Mouse (Mus musculus) hindbrain, embryonic 11.5 days (tissue): ENCODE measurements around the gene Uqcr11. TPM values are rescaled to one million over a fixed set of nuclear protein-coding genes. Genes with fewer than 3 reads are reported as not detected.
A peak's percentile ranks its signal among the peaks of the same experiment; 100 is the strongest.

Experiments
- ATAC-seq: fragments of 200-750 bp; cut with Nextera tagmentation; 2 replicates; pipeline ENCODE4 v1.8.0; 2017; ENCODE audit warnings: mild to moderate bottlenecking, moderate TSS enrichment, moderate library complexity; ENCODE audit not compliant: low FRiP score
- DNase-seq: peaks from one replicate; pipeline ENCODE4 v3.0.0-alpha.2; 2015; ENCODE audit warnings: low spot score
- H3K27ac ChIP-seq: fragments of 300-500 bp; sonication (generic); 2 replicates; pipeline ENCODE4 v1.5.1; 2014; ENCODE audit warnings: mild to moderate bottlenecking, low read depth, low read length
- H3K27me3 ChIP-seq: fragments of 300-500 bp; sonication (generic); 2 replicates; pipeline ENCODE4 v1.6.1; 2014; ENCODE audit warnings: mild to moderate bottlenecking, low read length, moderate library complexity, mixed read lengths; ENCODE audit not compliant: control insufficient read depth, insufficient read depth
- H3K36me3 ChIP-seq: fragments of 300-500 bp; sonication (generic); 2 replicates; pipeline ENCODE4 v1.6.1; 2014; ENCODE audit warnings: mild to moderate bottlenecking, low read length, moderate library complexity, mixed read lengths; ENCODE audit not compliant: control insufficient read depth, insufficient read depth
- H3K4me1 ChIP-seq: fragments of 300-500 bp; sonication (generic); replicated peaks from 2 replicates; pipeline ENCODE4 v1.6.1; 2014; ENCODE audit warnings: low read length, mixed read lengths; ENCODE audit not compliant: control insufficient read depth, insufficient read depth
- H3K4me2 ChIP-seq: fragments of 300-500 bp; sonication (generic); replicated peaks from 2 replicates; pipeline ENCODE4 v1.6.1; 2014; ENCODE audit warnings: mild to moderate bottlenecking, low read depth, low read length
- H3K4me3 ChIP-seq: fragments of 300-500 bp; sonication (generic); 2 replicates; pipeline ENCODE4 v1.5.1; 2014; ENCODE audit warnings: low read depth, low read length
- H3K9ac ChIP-seq: fragments of 300-500 bp; sonication (generic); 2 replicates; pipeline ENCODE4 v1.6.1; 2014; ENCODE audit warnings: low read depth, low read length
- H3K9me3 ChIP-seq: fragments of 300-500 bp; sonication (generic); 2 replicates; pipeline ENCODE4 v1.6.1; 2016; ENCODE audit warnings: low read length; ENCODE audit not compliant: control insufficient read depth
- WGBS: fragments of 180-500 bp; shearing (Covaris S2); extraction: QIAGEN DNeasy Blood & Tissue Kit; methylation state at CpG from one replicate; pipeline ENCODE4 v1.1.7; 2014; 5-methylcytosine and 5-hydroxymethylcytosine counted together
- polyA plus RNA-seq: library from polyadenylated mRNA; unstranded; fragments of >200 nt; fragmentation: Nextera tagmentation; extraction: Ambion mirVana; gene quantifications from 2 replicates; pipeline ENCODE4 v1.2.1, GENCODE M21; 2014

The Uqcr11 gene
- polyA plus RNA-seq, 1 experiment from 2014 or later: 466 TPM

- 89% methylated on average over 43 of the region's 44 CpGs for WGBS
- Histone ChIP-seq H3K9ac (no peak overlapping the region), H3K4me3 (no peak overlapping the region), H3K36me3 (peaks cover 44% of the 10 kb centered on the region), H3K27ac (no peak overlapping the region), H3K9me3 (no peaks in the 10 kb centered on the region), H3K27me3 (no peaks in the 10 kb centered on the region), H3K4me2 (no peak overlapping the region), H3K4me1 (no peaks in the 10 kb centered on the region)
- ATAC-seq (no peak), DNase-seq (no peak)
Measured at GRCm38 (mm10) chr10:80412656-80413541, 6.3 kb upstream of the Uqcr11 start.

GRCm38 (mm10) chr10:80407924-80408323 lies 1.3 kb upstream of the Uqcr11 start:
- Histone ChIP-seq H3K4me2 (no peak overlapping the region), H3K4me1 (peaks cover 6% of the 10 kb centered on the region), H3K27ac (no peak overlapping the region), H3K36me3 (peaks cover 25% of the 10 kb centered on the region), H3K4me3 (0 out of 2 replicates have a peak overlapping the region, but pooled peaks have one; percentile 12), H3K9ac (0 out of 2 replicates have a peak overlapping the region, but pooled peaks have one; percentile 4), H3K27me3 (no peaks in the 10 kb centered on the region), H3K9me3 (no peaks in the 10 kb centered on the region)
- WGBS: 64% methylated on average over 4 of the region's 4 CpGs
- DNase-seq (no peak), ATAC-seq (no peak)

- WGBS: 64% methylated on average over 10 of the region's 10 CpGs
- Histone ChIP-seq H3K4me1 (peaks cover 6% of the 10 kb centered on the region), H3K36me3 (peaks cover 14% of the 10 kb centered on the region), H3K27me3 (no peaks in the 10 kb centered on the region), H3K27ac (no peak overlapping the region), H3K9me3 (no peaks in the 10 kb centered on the region), H3K4me2 (peak overlapping the region; percentile 95), H3K4me3 (peak overlapping the region; percentile 85), H3K9ac (peak overlapping the region; percentile 92)
- no peak for DNase-seq
- no peak for ATAC-seq
Measured at GRCm38 (mm10) chr10:80405481-80406173, 1.0 kb downstream of the Uqcr11 start.

- peaks cover 9% of the 10 kb centered on the region for H3K36me3 ChIP-seq
- no peak overlapping the region for H3K4me3 ChIP-seq
- 95% methylated on average over 4 of the region's 4 CpGs for WGBS
- peaks cover 13% of the 10 kb centered on the region for H3K4me1 ChIP-seq
- no peak overlapping the region for H3K4me2 ChIP-seq
- no peak overlapping the region for H3K27ac ChIP-seq
- DNase-seq (peak; percentile 48), ATAC-seq (no peak)
- no peaks in the 10 kb centered on the region for H3K9me3 ChIP-seq
- H3K9ac ChIP-seq: no peak overlapping the region
- no peaks in the 10 kb centered on the region for H3K27me3 ChIP-seq
Measured at GRCm38 (mm10) chr10:80403044-80403692, 3.5 kb downstream of the Uqcr11 start.

GRCm38 (mm10) chr10:80400704-80401161 lies 5.9 kb downstream of the Uqcr11 start:
- H3K4me2 ChIP-seq: peak overlapping the region; percentile 81; the same call in 1 of the 2 replicates
- peak overlapping the region; percentile 88; the same call in 1 of the 2 replicates for H3K27ac ChIP-seq
- 82% methylated on average over 4 of the region's 4 CpGs for WGBS
- no peak overlapping the region for H3K4me3 ChIP-seq
- DNase-seq (no peak), ATAC-seq (no peak)
- H3K4me1 ChIP-seq: peaks cover 17% of the 10 kb centered on the region
- H3K9me3 ChIP-seq: no peaks in the 10 kb centered on the region
- H3K9ac ChIP-seq: peak overlapping the region; percentile 70; the same call in 1 of the 2 replicates
- H3K36me3 ChIP-seq: peaks cover 9% of the 10 kb centered on the region
- H3K27me3 ChIP-seq: no peaks in the 10 kb centered on the region

- H3K4me1 ChIP-seq: peaks cover 14% of the 10 kb centered on the region
- peaks cover 12% of the 10 kb centered on the region for H3K36me3 ChIP-seq
- H3K27me3 ChIP-seq: no peaks in the 10 kb centered on the region
- H3K9me3 ChIP-seq: no peaks in the 10 kb centered on the region
- H3K9ac ChIP-seq: peak overlapping the region; percentile 70
- no peak for ATAC-seq
- 15% methylated on average over 17 of the region's 17 CpGs for WGBS
- H3K4me2 ChIP-seq: peak overlapping the region; percentile 81
- DNase-seq: no peak
- H3K27ac ChIP-seq: peak overlapping the region; percentile 88
- H3K4me3 ChIP-seq: peak overlapping the region; percentile 75
Measured at GRCm38 (mm10) chr10:80399973-80400703, 6.5 kb downstream of the Uqcr11 start.

- under 1% methylated on average over 70 of the region's 82 CpGs for WGBS
- Histone ChIP-seq H3K27ac (peak within 1 kb of the TSS; percentile 99), H3K27me3 (no peaks in the 10 kb centered on the region), H3K4me3 (peak within 1 kb of the TSS; percentile 75), H3K4me2 (peak within 1 kb of the TSS; percentile 85), H3K4me1 (peaks cover 14% of the 10 kb centered on the region), H3K9me3 (no peaks in the 10 kb centered on the region), H3K36me3 (peaks cover 14% of the 10 kb centered on the region), H3K9ac (peak within 1 kb of the TSS; percentile 96)
- DNase-seq: peak; percentile 99
- ATAC-seq: peak; percentile 96
Measured at GRCm38 (mm10) chr10:80399191-80399972, 7.2 kb downstream of the Uqcr11 start, which contains the start of gene Mbd3. Mbd3 (minus strand) TSS chr10:80399550.
